Mouse (Mus musculus) urinary bladder, postnatal 36 days (tissue): ENCODE results near the gene Dek.

Source experiments
- DNase-seq, 2 experiments: peaks; one replicate each; pipeline ENCODE4 v3.0.0; 2022; ENCODE audit warnings: low spot score in 2 of 2, mixed read lengths in 1 of 2

Gene Dek

GRCm38 (mm10) chr13:47056126-47056525, 49.9 kb downstream of the Dek start:
- no peak for DNase-seq

GRCm38 (mm10) chr13:47053971-47054370, 52.0 kb downstream of the Dek start:
- DNase-seq: no peak

- no peak for DNase-seq
Measured at GRCm38 (mm10) chr13:47050009-47050408, 56.0 kb downstream of the Dek start.

- DNase-seq: no peak
Measured at GRCm38 (mm10) chr13:47047996-47048395, 58.0 kb downstream of the Dek start.

- DNase-seq: no peak
Measured at GRCm38 (mm10) chr13:47044617-47044947, 61.4 kb downstream of the Dek start, which contains the start of gene Tpmt. TSS of gene Tpmt (minus strand) at chr13:47044737.

GRCm38 (mm10) chr13:47043833-47044616, 62.0 kb downstream of the Dek start:
- peak; percentile 6 to 42 for DNase-seq

- DNase-seq: peak; percentile 97 to 99
Measured at GRCm38 (mm10) chr13:47043030-47043680, 62.8 kb downstream of the Dek start, which contains the start of gene Kdm1b. TSS of gene Kdm1b (plus strand) at chr13:47043499.

- DNase-seq: no peak
Measured at GRCm38 (mm10) chr13:47042024-47042633, 63.9 kb downstream of the Dek start.

GRCm38 (mm10) chr13:47040061-47040460, 65.9 kb downstream of the Dek start:
- no peak for DNase-seq

- no peak for DNase-seq
Measured at GRCm38 (mm10) chr13:47037946-47038345, 68.1 kb downstream of the Dek start.
